Mouse (Mus musculus): ENCODE data around the gene Susd1. TPM values are rescaled to one million over a fixed set of nuclear protein-coding genes. Genes with fewer than 3 reads are reported as not detected.
A peak's percentile ranks its signal among the peaks of the same experiment; 100 is the strongest.

The Susd1 gene
- polyA plus RNA-seq (2015; fragmentation: Nextera tagmentation; extraction: Ambion mirVana) = 6.3 and 7.6 TPM in 2 replicates

- no peaks in the 10 kb centered on the region for H3K27me3 ChIP-seq (ENCODE audit: insufficient read depth, low read length)
- no peak for TF ChIP-seq CTCF (IDR thresholded peaks at IDR 0.05; ENCODE audit: low read depth)
- H3K27ac ChIP-seq = peak within 1 kb of the TSS; percentile 82
- DNase-seq (ENCODE audit: low spot score) = peak; percentile 69
- H3K4me2 ChIP-seq (ENCODE audit: low read length) = peak within 1 kb of the TSS; percentile 99
- H3K9me3 ChIP-seq (replicated peaks; ENCODE audit: low read length) = no peaks in the 10 kb centered on the region
- H3K9ac ChIP-seq (ENCODE audit: low read depth, low read length) = peak within 1 kb of the TSS; percentile 81
- H3K4me3 ChIP-seq (replicated peaks; ENCODE audit: low read depth, low read length) = peak within 1 kb of the TSS; percentile 55
- H3K4me1 ChIP-seq (replicated peaks; ENCODE audit: insufficient read depth, low read length) = peaks cover 17% of the 10 kb centered on the region; the same call in 1 of the 2 replicates
- WGBS = under 1% methylated on average over 68 of the region's 75 CpGs
- H3K36me3 ChIP-seq (ENCODE audit: insufficient read depth, low read length) = no peaks in the 10 kb centered on the region
- peak; percentile 77 for ATAC-seq (replicated peaks; ENCODE audit: low FRiP score, low read depth)
Observed at GRCm38 (mm10) chr4:59437990-59438854, at the start of gene Susd1. Gene Susd1, minus strand, starts transcription at chr4:59438633.

- H3K36me3 ChIP-seq (ENCODE audit: insufficient read depth, low read length) = peaks cover 3% of the 10 kb centered on the region
- H3K4me2 ChIP-seq (ENCODE audit: low read length) = no peak overlapping the region
- H3K27ac ChIP-seq = no peak overlapping the region
- H3K9ac ChIP-seq (ENCODE audit: low read depth, low read length) = no peak overlapping the region
- ATAC-seq (replicated peaks; ENCODE audit: low FRiP score, low read depth) = no peak
- no peak for DNase-seq (ENCODE audit: low spot score)
- no peak overlapping the region for H3K4me3 ChIP-seq (replicated peaks; ENCODE audit: low read depth, low read length)
- TF ChIP-seq CTCF (IDR thresholded peaks at IDR 0.05; ENCODE audit: low read depth) = no peak
- H3K9me3 ChIP-seq (replicated peaks; ENCODE audit: low read length) = no peaks in the 10 kb centered on the region
- no peaks in the 10 kb centered on the region for H3K4me1 ChIP-seq (replicated peaks; ENCODE audit: insufficient read depth, low read length)
- H3K27me3 ChIP-seq (ENCODE audit: insufficient read depth, low read length) = no peaks in the 10 kb centered on the region
Observed at GRCm38 (mm10) chr4:59471306-59471705, 32.9 kb upstream of the Susd1 start.

GRCm38 (mm10) chr4:59465449-59465848 is 27.0 kb upstream of the Susd1 start:
- WGBS = 39% methylated on average over 2 of the region's 2 CpGs
- DNase-seq (ENCODE audit: low spot score) (no peak), ATAC-seq (replicated peaks; ENCODE audit: low FRiP score, low read depth) (no peak)
- Histone ChIP-seq H3K27ac (no peak overlapping the region; the same call in 1 of the 2 replicates), H3K27me3 (ENCODE audit: insufficient read depth, low read length) (no peaks in the 10 kb centered on the region), H3K4me1 (replicated peaks; ENCODE audit: insufficient read depth, low read length) (no peaks in the 10 kb centered on the region), H3K36me3 (ENCODE audit: insufficient read depth, low read length) (no peaks in the 10 kb centered on the region), H3K9me3 (replicated peaks; ENCODE audit: low read length) (no peaks in the 10 kb centered on the region), H3K4me3 (replicated peaks; ENCODE audit: low read depth, low read length) (no peak overlapping the region), H3K9ac (ENCODE audit: low read depth, low read length) (no peak overlapping the region), H3K4me2 (ENCODE audit: low read length) (no peak overlapping the region)
- no peak for TF ChIP-seq CTCF (IDR thresholded peaks at IDR 0.05; ENCODE audit: low read depth)

- WGBS = 58% methylated on average over 6 of the region's 6 CpGs
- no peak overlapping the region for H3K27ac ChIP-seq
- H3K4me2 ChIP-seq (ENCODE audit: low read length) = no peak overlapping the region
- no peaks in the 10 kb centered on the region for H3K36me3 ChIP-seq (ENCODE audit: insufficient read depth, low read length)
- no peak overlapping the region for H3K9ac ChIP-seq (ENCODE audit: low read depth, low read length)
- DNase-seq (ENCODE audit: low spot score) (no peak), ATAC-seq (replicated peaks; ENCODE audit: low FRiP score, low read depth) (no peak)
- H3K4me1 ChIP-seq (replicated peaks; ENCODE audit: insufficient read depth, low read length) = no peaks in the 10 kb centered on the region
- no peak overlapping the region for H3K4me3 ChIP-seq (replicated peaks; ENCODE audit: low read depth, low read length)
- no peaks in the 10 kb centered on the region for H3K9me3 ChIP-seq (replicated peaks; ENCODE audit: low read length)
- no peaks in the 10 kb centered on the region for H3K27me3 ChIP-seq (ENCODE audit: insufficient read depth, low read length)
- TF ChIP-seq CTCF (IDR thresholded peaks at IDR 0.05; ENCODE audit: low read depth) = no peak
Observed at GRCm38 (mm10) chr4:59464661-59465060, 26.2 kb upstream of the Susd1 start.

GRCm38 (mm10) chr4:59462494-59462893 is 24.1 kb upstream of the Susd1 start:
- Histone ChIP-seq H3K9ac (ENCODE audit: low read depth, low read length) (no peak overlapping the region), H3K9me3 (replicated peaks; ENCODE audit: low read length) (no peaks in the 10 kb centered on the region), H3K4me3 (replicated peaks; ENCODE audit: low read depth, low read length) (no peak overlapping the region), H3K36me3 (ENCODE audit: insufficient read depth, low read length) (no peaks in the 10 kb centered on the region), H3K27ac (no peak overlapping the region), H3K4me1 (replicated peaks; ENCODE audit: insufficient read depth, low read length) (no peaks in the 10 kb centered on the region), H3K4me2 (ENCODE audit: low read length) (no peak overlapping the region), H3K27me3 (ENCODE audit: insufficient read depth, low read length) (no peaks in the 10 kb centered on the region)
- TF ChIP-seq CTCF (IDR thresholded peaks at IDR 0.05; ENCODE audit: low read depth) = no peak
- DNase-seq (ENCODE audit: low spot score) = no peak
- no peak for ATAC-seq (replicated peaks; ENCODE audit: low FRiP score, low read depth)
- WGBS = 77% methylated on average over 6 of the region's 6 CpGs

- TF ChIP-seq CTCF (IDR thresholded peaks at IDR 0.05; ENCODE audit: low read depth) = no peak
- Histone ChIP-seq H3K27me3 (ENCODE audit: insufficient read depth, low read length) (no peaks in the 10 kb centered on the region), H3K4me1 (replicated peaks; ENCODE audit: insufficient read depth, low read length) (no peaks in the 10 kb centered on the region), H3K27ac (no peak overlapping the region), H3K9me3 (replicated peaks; ENCODE audit: low read length) (no peaks in the 10 kb centered on the region), H3K4me3 (replicated peaks; ENCODE audit: low read depth, low read length) (no peak overlapping the region), H3K4me2 (ENCODE audit: low read length) (no peak overlapping the region), H3K36me3 (ENCODE audit: insufficient read depth, low read length) (no peaks in the 10 kb centered on the region), H3K9ac (ENCODE audit: low read depth, low read length) (no peak overlapping the region)
- ATAC-seq (replicated peaks; ENCODE audit: low FRiP score, low read depth) (no peak), DNase-seq (ENCODE audit: low spot score) (no peak)
- 74% methylated on average over 11 of the region's 11 CpGs for WGBS
Observed at GRCm38 (mm10) chr4:59461116-59461727, 22.8 kb upstream of the Susd1 start.
